Mouse (Mus musculus): ENCODE data around the gene Spryd3. TPM values are rescaled to one million over a fixed set of nuclear protein-coding genes. Genes with fewer than 3 reads are reported as not detected.

Gene Spryd3
- polyA plus RNA-seq, 1 experiment: 152 TPM

- no peak for TF ChIP-seq POLR2A (IDR thresholded peaks at IDR 0.05; ENCODE audit: extremely low read depth, insufficient read depth, low read length)
- no peak for TF ChIP-seq CTCF (IDR thresholded peaks at IDR 0.05; ENCODE audit: extremely low read depth, insufficient read depth, low read length)
- H3K27ac ChIP-seq (ENCODE audit: insufficient read depth, low read length): no peak overlapping the region
- peaks cover 3% of the 10 kb centered on the region for H3K4me1 ChIP-seq (ENCODE audit: control insufficient read depth, insufficient read depth, low read length)
- H3K4me3 ChIP-seq (ENCODE audit: insufficient read depth, low read length): no peak overlapping the region
Observed at GRCm38 (mm10) chr15:102079221-102079620, 56.8 kb downstream of the Spryd3 start.

GRCm38 (mm10) chr15:102077111-102077677, 58.8 kb downstream of the Spryd3 start:
- Histone ChIP-seq H3K27ac (ENCODE audit: insufficient read depth, low read length) (no peak overlapping the region), H3K4me1 (ENCODE audit: control insufficient read depth, insufficient read depth, low read length) (peaks cover 1% of the 10 kb centered on the region; the same call in 1 of the 2 replicates), H3K4me3 (ENCODE audit: insufficient read depth, low read length) (no peak overlapping the region)
- TF ChIP-seq POLR2A (IDR thresholded peaks at IDR 0.05; ENCODE audit: extremely low read depth, insufficient read depth, low read length): no peak
- no peak for TF ChIP-seq CTCF (IDR thresholded peaks at IDR 0.05; ENCODE audit: extremely low read depth, insufficient read depth, low read length)

- Histone ChIP-seq H3K4me1 (ENCODE audit: control insufficient read depth, insufficient read depth, low read length) (peaks cover 1% of the 10 kb centered on the region; the same call in 1 of the 2 replicates), H3K27ac (ENCODE audit: insufficient read depth, low read length) (no peak overlapping the region), H3K4me3 (ENCODE audit: insufficient read depth, low read length) (peak overlapping the region; percentile 89; the same call in 1 of the 2 replicates)
- TF ChIP-seq CTCF (IDR thresholded peaks at IDR 0.05; ENCODE audit: extremely low read depth, insufficient read depth, low read length) (no peak), POLR2A (IDR thresholded peaks at IDR 0.05; ENCODE audit: extremely low read depth, insufficient read depth, low read length) (no peak)
Observed at GRCm38 (mm10) chr15:102074876-102075585, 61.0 kb downstream of the Spryd3 start.

- Histone ChIP-seq H3K4me3 (ENCODE audit: insufficient read depth, low read length) (peak overlapping the region; percentile 89), H3K27ac (ENCODE audit: insufficient read depth, low read length) (peak overlapping the region; percentile 75), H3K4me1 (ENCODE audit: control insufficient read depth, insufficient read depth, low read length) (peaks cover 1% of the 10 kb centered on the region; the same call in 1 of the 2 replicates)
- no peak for TF ChIP-seq CTCF (IDR thresholded peaks at IDR 0.05; ENCODE audit: extremely low read depth, insufficient read depth, low read length)
- no peak for TF ChIP-seq POLR2A (IDR thresholded peaks at IDR 0.05; ENCODE audit: extremely low read depth, insufficient read depth, low read length)
Observed at GRCm38 (mm10) chr15:102074070-102074731, 61.8 kb downstream of the Spryd3 start.

GRCm38 (mm10) chr15:102073559-102074069, 62.4 kb downstream of the Spryd3 start, which contains the start of gene Eif4b:
TSS of gene Eif4b (plus strand) at chr15:102073773.
- peak within 1 kb of the TSS; percentile 89 for H3K4me3 ChIP-seq (ENCODE audit: insufficient read depth, low read length)
- peak within 1 kb of the TSS; percentile 75 for H3K27ac ChIP-seq (ENCODE audit: insufficient read depth, low read length)
- TF ChIP-seq POLR2A (IDR thresholded peaks at IDR 0.05; ENCODE audit: extremely low read depth, insufficient read depth, low read length) (peak; percentile 45; the same call in 1 of the 2 replicates), CTCF (IDR thresholded peaks at IDR 0.05; ENCODE audit: extremely low read depth, insufficient read depth, low read length) (no peak)
- peaks cover 1% of the 10 kb centered on the region; the same call in 1 of the 2 replicates for H3K4me1 ChIP-seq (ENCODE audit: control insufficient read depth, insufficient read depth, low read length)

GRCm38 (mm10) chr15:102072963-102073558, 63.0 kb downstream of the Spryd3 start:
- Histone ChIP-seq H3K4me1 (ENCODE audit: control insufficient read depth, insufficient read depth, low read length) (peaks cover 1% of the 10 kb centered on the region; the same call in 1 of the 2 replicates), H3K27ac (ENCODE audit: insufficient read depth, low read length) (no peak overlapping the region), H3K4me3 (ENCODE audit: insufficient read depth, low read length) (peak overlapping the region; percentile 89)
- TF ChIP-seq POLR2A (IDR thresholded peaks at IDR 0.05; ENCODE audit: extremely low read depth, insufficient read depth, low read length) (no peak), CTCF (IDR thresholded peaks at IDR 0.05; ENCODE audit: extremely low read depth, insufficient read depth, low read length) (no peak)

GRCm38 (mm10) chr15:102070476-102071467, 65.3 kb downstream of the Spryd3 start:
- no peak overlapping the region for H3K4me3 ChIP-seq (ENCODE audit: insufficient read depth, low read length)
- peaks cover 1% of the 10 kb centered on the region; the same call in 1 of the 2 replicates for H3K4me1 ChIP-seq (ENCODE audit: control insufficient read depth, insufficient read depth, low read length)
- no peak overlapping the region for H3K27ac ChIP-seq (ENCODE audit: insufficient read depth, low read length)
- no peak for TF ChIP-seq CTCF (IDR thresholded peaks at IDR 0.05; ENCODE audit: extremely low read depth, insufficient read depth, low read length)
- TF ChIP-seq POLR2A (IDR thresholded peaks at IDR 0.05; ENCODE audit: extremely low read depth, insufficient read depth, low read length): no peak

Other genes with a start within 250 kb of the Spryd3 start
- not detected in 2 replicates for gene Krt76, start 243.3 kb downstream of the Spryd3 start, polyA plus RNA-seq (2012; rRNA removed)
- gene Krt4, start 211.5 kb downstream of the Spryd3 start, polyA plus RNA-seq (2012; rRNA removed): not detected in 2 replicates
- gene Krt79, start 195.9 kb downstream of the Spryd3 start, polyA plus RNA-seq (2012; rRNA removed): 0.04 TPM in 1 of 2 replicates, not detected in the other
- gene Krt78, start 181.9 kb downstream of the Spryd3 start, polyA plus RNA-seq (2012; rRNA removed): 0.04 TPM in 1 of 2 replicates, not detected in the other
- 0.25 TPM in 2 replicates for gene Krt8, start 131.8 kb downstream of the Spryd3 start, polyA plus RNA-seq (2012; rRNA removed)
- gene Krt18, start 108.1 kb downstream of the Spryd3 start, polyA plus RNA-seq (2012; rRNA removed): 0.30 and 0.46 TPM in 2 replicates
- gene Eif4b, start 62.5 kb downstream of the Spryd3 start, polyA plus RNA-seq (2012; rRNA removed): 100 and 107 TPM in 2 replicates
- 19.4 and 20.5 TPM in 2 replicates for gene Tns2, start 35.8 kb downstream of the Spryd3 start, polyA plus RNA-seq (2012; rRNA removed)
- 69.5 and 71.7 TPM in 2 replicates for gene Igfbp6, start 8.1 kb upstream of the Spryd3 start, polyA plus RNA-seq (2012; rRNA removed)
- gene Soat2, start 14.3 kb upstream of the Spryd3 start, polyA plus RNA-seq (2012; rRNA removed): 0.17 and 0.28 TPM in 2 replicates
- gene Zfp740, start 67.0 kb upstream of the Spryd3 start, polyA plus RNA-seq (2012; rRNA removed): 51.3 and 57.6 TPM in 2 replicates
- 34.6 and 39.7 TPM in 2 replicates for gene Csad, start 68.5 kb upstream of the Spryd3 start, polyA plus RNA-seq (2012; rRNA removed)
- gene Itgb7, start 95.7 kb upstream of the Spryd3 start, polyA plus RNA-seq (2012; rRNA removed): 0.86 and 1.5 TPM in 2 replicates
- gene Rarg, start 121.3 kb upstream of the Spryd3 start, polyA plus RNA-seq (2012; rRNA removed): 11.3 and 12.3 TPM in 2 replicates
- gene Gm9918, start 134.3 kb upstream of the Spryd3 start, polyA plus RNA-seq (2012; rRNA removed): 0.04 and 0.15 TPM in 2 replicates
- 54.0 and 55.5 TPM in 2 replicates for gene Mfsd5, start 143.2 kb upstream of the Spryd3 start, polyA plus RNA-seq (2012; rRNA removed)
- gene Espl1, start 160.0 kb upstream of the Spryd3 start, polyA plus RNA-seq (2012; rRNA removed): 0.52 and 1.6 TPM in 2 replicates
- gene Pfdn5, start 189.9 kb upstream of the Spryd3 start, polyA plus RNA-seq (2012; rRNA removed): 466 and 495 TPM in 2 replicates
- 87.0 and 92.7 TPM in 2 replicates for gene Myg1, start 195.5 kb upstream of the Spryd3 start, polyA plus RNA-seq (2012; rRNA removed)
- 20.2 and 23.2 TPM in 2 replicates for gene Aaas, start 214.5 kb upstream of the Spryd3 start, polyA plus RNA-seq (2012; rRNA removed)
- gene Sp7, start 230.9 kb upstream of the Spryd3 start, polyA plus RNA-seq (2012; rRNA removed): 1.6 and 2.3 TPM in 2 replicates

Measured in cortical plate, adult 2 months (tissue).